Mouse (Mus musculus) urinary bladder, adult 18-20 months (tissue): ENCODE measurements around the gene P4hb.
"Not testable (repeated sequence)": the region's sequence is repeated elsewhere in the genome, so short reads cannot be mapped to it uniquely, and the experiment has no call there.

Source experiments
- DNase-seq, 2 experiments: peaks; one replicate each; pipeline ENCODE4 v3.0.0; 2022; ENCODE audit warnings: low spot score in 2 of 2, mixed read lengths in 2 of 2

The P4hb gene

GRCm38 (mm10) chr11:120572417-120572751 lies 669 bp downstream of the P4hb start:
- DNase-seq: no peak

GRCm38 (mm10) chr11:120571754-120572416 lies 1.2 kb downstream of the P4hb start:
- no peak for DNase-seq

- DNase-seq: no peak
Observed at GRCm38 (mm10) chr11:120571122-120571521, 1.9 kb downstream of the P4hb start.

- DNase-seq: no peak
Observed at GRCm38 (mm10) chr11:120568324-120568723, 4.7 kb downstream of the P4hb start.

GRCm38 (mm10) chr11:120565114-120565513 lies 7.9 kb downstream of the P4hb start:
- no peak for DNase-seq

- no peak for DNase-seq
Observed at GRCm38 (mm10) chr11:120562949-120563348, 10.1 kb downstream of the P4hb start.

- no peak for DNase-seq
Observed at GRCm38 (mm10) chr11:120560952-120561728, 11.9 kb downstream of the P4hb start.

- not testable (repeated sequence) for DNase-seq
Observed at GRCm38 (mm10) chr11:120558843-120559242, 14.2 kb downstream of the P4hb start.

GRCm38 (mm10) chr11:120555260-120555659 lies 17.8 kb downstream of the P4hb start:
- DNase-seq: no peak

- DNase-seq: no peak
Observed at GRCm38 (mm10) chr11:120554834-120555233, 18.2 kb downstream of the P4hb start.

GRCm38 (mm10) chr11:120552736-120553135 lies 20.3 kb downstream of the P4hb start:
- DNase-seq: no peak

- no peak for DNase-seq
Observed at GRCm38 (mm10) chr11:120550810-120551440, 22.1 kb downstream of the P4hb start, which contains the start of gene Ppp1r27. Gene Ppp1r27, minus strand, starts transcription at chr11:120551132.

- DNase-seq: no peak
Observed at GRCm38 (mm10) chr11:120549986-120550809, 22.9 kb downstream of the P4hb start.

- DNase-seq: peak; percentile 88 to 91
Observed at GRCm38 (mm10) chr11:120549168-120549945, 23.7 kb downstream of the P4hb start, which contains the start of gene Mcrip1. Gene Mcrip1, minus strand, starts transcription at chr11:120549727.

- no peak for DNase-seq
Observed at GRCm38 (mm10) chr11:120548786-120549167, 24.3 kb downstream of the P4hb start.

GRCm38 (mm10) chr11:120548214-120548613 lies 24.8 kb downstream of the P4hb start:
- no peak for DNase-seq

GRCm38 (mm10) chr11:120547469-120547868 lies 25.6 kb downstream of the P4hb start:
- DNase-seq: no peak

GRCm38 (mm10) chr11:120545964-120546363 lies 27.1 kb downstream of the P4hb start:
- DNase-seq: no peak

GRCm38 (mm10) chr11:120542376-120542775 lies 30.7 kb downstream of the P4hb start:
- DNase-seq: no peak

- no peak for DNase-seq
Observed at GRCm38 (mm10) chr11:120541907-120542306, 31.1 kb downstream of the P4hb start.
